Mouse (Mus musculus) left cerebral cortex, adult 11 months (tissue): ENCODE data around the gene Ep300.

Experiments used
- DNase-seq: peaks from one replicate; pipeline ENCODE4 v3.0.0; 2022; ENCODE audit warnings: low spot score

The Ep300 gene

GRCm38 (mm10) chr15:81584913-81585745 is at the start of gene Ep300:
TSS of gene Ep300 (plus strand) at chr15:81585351.
- peak; percentile 95 for DNase-seq

GRCm38 (mm10) chr15:81535881-81536351 is 49.2 kb upstream of the Ep300 start:
- DNase-seq = peak; percentile 49

GRCm38 (mm10) chr15:81538149-81538548 is 47.0 kb upstream of the Ep300 start:
- no peak for DNase-seq

GRCm38 (mm10) chr15:81539560-81539959 is 45.6 kb upstream of the Ep300 start:
- no peak for DNase-seq

GRCm38 (mm10) chr15:81544916-81545315 is 40.2 kb upstream of the Ep300 start:
- DNase-seq = no peak

GRCm38 (mm10) chr15:81545387-81546176 is 39.6 kb upstream of the Ep300 start:
- DNase-seq = no peak

GRCm38 (mm10) chr15:81553455-81553854 is 31.7 kb upstream of the Ep300 start:
- DNase-seq = no peak

- no peak for DNase-seq
These were observed 30.4 kb upstream of the Ep300 start for GRCm38 (mm10) chr15:81554558-81555297.

GRCm38 (mm10) chr15:81555986-81556385 is 29.2 kb upstream of the Ep300 start:
- no peak for DNase-seq

GRCm38 (mm10) chr15:81561501-81561900 is 23.6 kb upstream of the Ep300 start:
- no peak for DNase-seq

GRCm38 (mm10) chr15:81561996-81562395 is 23.2 kb upstream of the Ep300 start:
- DNase-seq = no peak

GRCm38 (mm10) chr15:81562491-81563488 is 22.4 kb upstream of the Ep300 start:
- DNase-seq = no peak

- no peak for DNase-seq
These were observed 17.1 kb upstream of the Ep300 start for GRCm38 (mm10) chr15:81568093-81568492.

GRCm38 (mm10) chr15:81568592-81568991 is 16.6 kb upstream of the Ep300 start:
- DNase-seq = no peak

- no peak for DNase-seq
These were observed 8.2 kb upstream of the Ep300 start for GRCm38 (mm10) chr15:81576961-81577360.

GRCm38 (mm10) chr15:81577743-81578165 is 7.4 kb upstream of the Ep300 start:
- DNase-seq = no peak

- no peak for DNase-seq
These were observed 685 bp upstream of the Ep300 start for GRCm38 (mm10) chr15:81584466-81584865.

GRCm38 (mm10) chr15:81585746-81586461 is 753 bp downstream of the Ep300 start:
- peak; percentile 73 for DNase-seq

- DNase-seq = no peak
These were observed 1.3 kb downstream of the Ep300 start for GRCm38 (mm10) chr15:81586466-81586865.

GRCm38 (mm10) chr15:81587686-81588085 is 2.5 kb downstream of the Ep300 start:
- no peak for DNase-seq
